Mouse (Mus musculus) heart, postnatal 0 days (tissue): Measurements from ENCODE around the gene Grk5. TPM values are rescaled to one million over a fixed set of nuclear protein-coding genes. Genes with fewer than 3 reads are reported as not detected.

Experiments
- ATAC-seq: fragments of 200-750 bp; cut with Nextera tagmentation; 2 replicates; pipeline ENCODE4 v1.8.0; 2017; ENCODE audit warnings: low read depth, moderate number of reproducible peaks, moderate library complexity; ENCODE audit not compliant: insufficient read depth
- DNase-seq: peaks from one replicate; pipeline ENCODE4 v3.0.0-alpha.2; 2016; ENCODE audit warnings: low spot score
- H3K27ac ChIP-seq: fragments of 300-500 bp; sonication (generic); 2 replicates; pipeline ENCODE4 v1.5.1; 2014; ENCODE audit warnings: low read depth, mild to moderate bottlenecking
- H3K27me3 ChIP-seq: fragments of 300-500 bp; sonication (generic); 2 replicates; pipeline ENCODE4 v1.6.1; 2014; ENCODE audit warnings: low read length, mixed read lengths; ENCODE audit not compliant: control insufficient read depth, insufficient read depth
- H3K36me3 ChIP-seq: fragments of 300-500 bp; sonication (generic); replicated peaks from 2 replicates; pipeline ENCODE4 v1.6.1; 2014; ENCODE audit warnings: low read length, mixed read lengths; ENCODE audit not compliant: control insufficient read depth, insufficient read depth
- H3K4me1 ChIP-seq: fragments of 300-500 bp; sonication (generic); 2 replicates; pipeline ENCODE4 v1.6.1; 2014; ENCODE audit warnings: antibody characterized with exemption; ENCODE audit not compliant: control insufficient read depth, insufficient read depth
- H3K4me2 ChIP-seq: fragments of 300-500 bp; sonication (generic); 2 replicates; pipeline ENCODE4 v1.6.1; 2014; ENCODE audit warnings: low read depth, mild to moderate bottlenecking, low read length, moderate library complexity
- H3K4me3 ChIP-seq: fragments of 300-500 bp; sonication (generic); 2 replicates; pipeline ENCODE4 v1.5.1; 2014; ENCODE audit warnings: low read depth, low read length
- H3K9ac ChIP-seq: fragments of 300-500 bp; sonication (generic); replicated peaks from 2 replicates; pipeline ENCODE4 v1.6.1; 2014; ENCODE audit warnings: low read depth, low read length, mixed read lengths
- H3K9me3 ChIP-seq: fragments of 300-500 bp; sonication (generic); replicated peaks from 2 replicates; pipeline ENCODE4 v1.6.1; 2016; ENCODE audit warnings: low read length; ENCODE audit not compliant: control insufficient read depth
- CTCF ChIP-seq: IDR thresholded peaks from 2 replicates; pipeline ENCODE4 v1.5.1; 2016; ENCODE audit warnings: antibody characterized with exemption, control low read depth, low read depth
- EP300 ChIP-seq: IDR thresholded peaks from 2 replicates; pipeline ENCODE4 v1.6.1; 2016; ENCODE audit warnings: antibody characterized with exemption, low read depth
- WGBS: fragments of 180-500 bp; shearing (Covaris S2); extraction: QIAGEN DNeasy Blood & Tissue Kit; methylation state at CpG from one replicate; pipeline ENCODE4 v1.1.7; 2014; 5-methylcytosine and 5-hydroxymethylcytosine counted together
- polyA plus RNA-seq: library from polyadenylated mRNA; unstranded; fragments of >200 nt; fragmentation: Nextera tagmentation; extraction: Ambion mirVana; gene quantifications from 2 replicates; pipeline ENCODE4 v1.2.1, GENCODE M21; 2015
- total RNA-seq: library from RNA; depleted of rRNA; stranded (reverse); fragments of >200 nt; gene quantifications from 2 replicates; pipeline ENCODE4 v1.2.3, GENCODE M21; 2014; ENCODE audit warnings: low replicate concordance

Grk5 gene
- total and polyA plus RNA-seq, 2 experiments from 2014 or later, result 2.9 to 14.6 TPM

- H3K36me3 ChIP-seq, result peaks cover 43% of the 10 kb centered on the region
- ATAC-seq, result no peak
- H3K27ac ChIP-seq, result no peak overlapping the region
- no peak for DNase-seq
- H3K4me3 ChIP-seq, result no peak overlapping the region
- H3K9ac ChIP-seq, result no peak overlapping the region
- H3K4me1 ChIP-seq, result no peaks in the 10 kb centered on the region
- H3K4me2 ChIP-seq, result no peak overlapping the region
- TF ChIP-seq CTCF (no peak), EP300 (no peak)
- H3K27me3 ChIP-seq, result no peaks in the 10 kb centered on the region
- no peaks in the 10 kb centered on the region for H3K9me3 ChIP-seq
- 59% methylated on average over 3 of the region's 3 CpGs for WGBS
Measured at GRCm38 (mm10) chr19:61078622-61079021, 189.1 kb downstream of the Grk5 start.

- Histone ChIP-seq H3K36me3 (peaks cover 39% of the 10 kb centered on the region), H3K4me1 (no peaks in the 10 kb centered on the region)
- no peak for DNase-seq
Measured at GRCm38 (mm10) chr19:61080251-61080749, 190.8 kb downstream of the Grk5 start.

GRCm38 (mm10) chr19:61083006-61083405 is 193.5 kb downstream of the Grk5 start:
- WGBS, result 93% methylated on average over 8 of the region's 8 CpGs
- Histone ChIP-seq H3K4me1 (no peaks in the 10 kb centered on the region), H3K36me3 (peaks cover 49% of the 10 kb centered on the region), H3K9ac (no peak overlapping the region), H3K27ac (no peak overlapping the region), H3K4me3 (no peak overlapping the region), H3K4me2 (no peak overlapping the region), H3K9me3 (no peaks in the 10 kb centered on the region), H3K27me3 (no peaks in the 10 kb centered on the region)
- no peak for ATAC-seq
- no peak for DNase-seq
- no peak for TF ChIP-seq CTCF
- no peak for TF ChIP-seq EP300

More at GRCm38 (mm10) chr19:61080251-61080749, 190.8 kb downstream of the Grk5 start:
- 83% methylated on average over 5 of the region's 5 CpGs for WGBS
- H3K27ac ChIP-seq, result no peak overlapping the region
- H3K9ac ChIP-seq, result no peak overlapping the region
- no peak overlapping the region for H3K4me2 ChIP-seq
- TF ChIP-seq EP300, result no peak
- no peak for TF ChIP-seq CTCF
- no peaks in the 10 kb centered on the region for H3K9me3 ChIP-seq
- ATAC-seq, result no peak
- H3K4me3 ChIP-seq, result no peak overlapping the region
- no peaks in the 10 kb centered on the region for H3K27me3 ChIP-seq

- H3K9ac ChIP-seq, result no peak overlapping the region
- no peak overlapping the region for H3K27ac ChIP-seq
- H3K4me2 ChIP-seq, result no peak overlapping the region
- ATAC-seq (peak; percentile 71), DNase-seq (peak; percentile 71)
- H3K4me3 ChIP-seq, result no peak overlapping the region
- TF ChIP-seq EP300 (no peak), CTCF (peak; percentile 98)
- H3K36me3 ChIP-seq, result peaks cover 54% of the 10 kb centered on the region
- WGBS, result 48% methylated on average over 4 of the region's 4 CpGs
- no peaks in the 10 kb centered on the region for H3K9me3 ChIP-seq
- H3K4me1 ChIP-seq, result no peaks in the 10 kb centered on the region
- H3K27me3 ChIP-seq, result no peaks in the 10 kb centered on the region
Measured at GRCm38 (mm10) chr19:61084149-61084940, 194.8 kb downstream of the Grk5 start.

- H3K4me1 ChIP-seq, result no peaks in the 10 kb centered on the region
- 53% methylated on average over 2 of the region's 2 CpGs for WGBS
- no peak for ATAC-seq
- no peaks in the 10 kb centered on the region for H3K27me3 ChIP-seq
- no peak overlapping the region for H3K27ac ChIP-seq
- no peak for DNase-seq
- no peak overlapping the region for H3K9ac ChIP-seq
- H3K4me2 ChIP-seq, result no peak overlapping the region
- H3K4me3 ChIP-seq, result no peak overlapping the region
- TF ChIP-seq CTCF (no peak), EP300 (no peak)
- H3K9me3 ChIP-seq, result no peaks in the 10 kb centered on the region
- H3K36me3 ChIP-seq, result peaks cover 63% of the 10 kb centered on the region
Measured at GRCm38 (mm10) chr19:61085217-61085616, 195.7 kb downstream of the Grk5 start.
